Mouse (Mus musculus): ENCODE results near the gene Akt3. TPM values are rescaled to one million over a fixed set of nuclear protein-coding genes. Genes with fewer than 3 reads are reported as not detected.

Gene Akt3
- total and polyA plus RNA-seq, 2 experiments from 2014 or later = 18.6 to 143 TPM

- H3K9me3 ChIP-seq (ENCODE audit: low read length) = no peaks in the 10 kb centered on the region
- no peak overlapping the region for H3K9ac ChIP-seq
- no peak overlapping the region for H3K4me3 ChIP-seq (ENCODE audit: low read depth, low read length)
- H3K4me2 ChIP-seq (ENCODE audit: low read depth) = no peak overlapping the region
- 83% methylated on average over 2 of the region's 2 CpGs for WGBS
- no peaks in the 10 kb centered on the region for H3K4me1 ChIP-seq (ENCODE audit: insufficient read depth)
- DNase-seq = no peak
- TF ChIP-seq CTCF (IDR thresholded peaks at IDR 0.05; ENCODE audit: low read depth) = no peak
- H3K36me3 ChIP-seq (ENCODE audit: insufficient read depth) = peaks cover 21% of the 10 kb centered on the region
- H3K27me3 ChIP-seq (ENCODE audit: insufficient read depth, low read length) = no peaks in the 10 kb centered on the region
- no peak for ATAC-seq
- no peak overlapping the region for H3K27ac ChIP-seq (ENCODE audit: low read depth, low read length)
These were observed 229.0 kb downstream of the Akt3 start for GRCm38 (mm10) chr1:177029032-177029431.

GRCm38 (mm10) chr1:177027706-177028105 is 230.3 kb downstream of the Akt3 start:
- Histone ChIP-seq H3K36me3 (ENCODE audit: insufficient read depth) (peaks cover 29% of the 10 kb centered on the region), H3K27me3 (ENCODE audit: insufficient read depth, low read length) (no peaks in the 10 kb centered on the region), H3K9ac (no peak overlapping the region), H3K4me1 (ENCODE audit: insufficient read depth) (no peaks in the 10 kb centered on the region), H3K27ac (ENCODE audit: low read depth, low read length) (no peak overlapping the region), H3K4me2 (ENCODE audit: low read depth) (no peak overlapping the region), H3K4me3 (ENCODE audit: low read depth, low read length) (no peak overlapping the region), H3K9me3 (ENCODE audit: low read length) (no peaks in the 10 kb centered on the region)
- DNase-seq (no peak), ATAC-seq (no peak)
- WGBS = 72% methylated on average over 3 of the region's 3 CpGs
- no peak for TF ChIP-seq CTCF (IDR thresholded peaks at IDR 0.05; ENCODE audit: low read depth)

DNA sequence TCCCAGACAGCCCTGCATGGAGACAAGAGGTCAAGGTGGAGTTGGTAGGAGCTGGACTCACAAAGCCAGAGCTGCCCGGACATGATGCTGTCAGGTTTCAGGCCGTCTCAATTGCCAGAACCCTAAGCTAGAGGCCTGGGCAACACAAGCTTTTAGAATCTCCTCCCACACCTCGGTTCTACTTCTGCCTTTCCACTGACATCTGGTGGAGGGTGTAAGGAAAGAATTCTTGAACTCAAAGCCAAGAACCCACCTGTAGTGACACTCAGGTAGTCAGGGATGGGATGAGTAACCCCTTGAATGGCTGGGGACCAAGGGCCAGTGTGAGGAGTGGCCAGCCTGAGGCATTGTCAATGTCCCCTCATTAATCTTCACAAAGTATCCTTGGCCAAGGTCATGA is 235.3 kb downstream of the Akt3 start:
- Histone ChIP-seq H3K4me2 (ENCODE audit: low read depth) (no peak overlapping the region), H3K27me3 (ENCODE audit: insufficient read depth, low read length) (no peaks in the 10 kb centered on the region), H3K9ac (no peak overlapping the region), H3K27ac (ENCODE audit: low read depth, low read length) (no peak overlapping the region), H3K4me1 (ENCODE audit: insufficient read depth) (no peaks in the 10 kb centered on the region), H3K4me3 (ENCODE audit: low read depth, low read length) (no peak overlapping the region), H3K9me3 (ENCODE audit: low read length) (no peaks in the 10 kb centered on the region), H3K36me3 (ENCODE audit: insufficient read depth) (peaks cover 28% of the 10 kb centered on the region)
- 79% methylated on average over 3 of the region's 3 CpGs for WGBS
- DNase-seq (no peak), ATAC-seq (no peak)
- TF ChIP-seq CTCF (IDR thresholded peaks at IDR 0.05; ENCODE audit: low read depth) = peak; percentile 22; the same call in 1 of the 2 replicates

- Histone ChIP-seq H3K27ac (ENCODE audit: low read depth, low read length) (no peak overlapping the region), H3K4me1 (ENCODE audit: insufficient read depth) (peaks cover 3% of the 10 kb centered on the region), H3K27me3 (ENCODE audit: insufficient read depth, low read length) (no peaks in the 10 kb centered on the region), H3K36me3 (ENCODE audit: insufficient read depth) (peaks cover 24% of the 10 kb centered on the region), H3K4me3 (ENCODE audit: low read depth, low read length) (no peak overlapping the region), H3K4me2 (ENCODE audit: low read depth) (no peak overlapping the region), H3K9ac (no peak overlapping the region), H3K9me3 (ENCODE audit: low read length) (no peaks in the 10 kb centered on the region)
- no peak for ATAC-seq
- WGBS = 97% methylated on average over 5 of the region's 5 CpGs
- no peak for DNase-seq
- TF ChIP-seq CTCF (IDR thresholded peaks at IDR 0.05; ENCODE audit: low read depth) = no peak
These were observed 238.3 kb downstream of the Akt3 start for GRCm38 (mm10) chr1:177019668-177020067.

DNA sequence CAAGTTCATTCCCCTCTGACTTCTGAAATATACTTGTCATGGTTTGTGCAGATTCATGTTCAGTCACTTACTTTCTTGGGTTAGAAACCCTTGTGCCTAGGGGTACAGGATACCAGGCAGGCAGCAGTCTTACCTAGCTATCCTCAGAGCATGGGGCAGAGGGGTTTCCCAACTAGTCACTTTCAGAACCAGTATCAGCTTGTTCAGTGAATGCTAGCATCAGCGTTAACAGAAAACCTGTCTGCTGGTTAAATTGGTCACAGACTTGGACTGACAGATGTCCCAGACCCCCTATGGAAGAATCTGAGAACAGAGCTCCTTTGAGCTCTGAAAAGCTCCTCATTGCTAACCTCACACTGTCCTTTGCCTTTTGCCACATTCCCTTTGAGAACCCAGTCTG is 239.3 kb downstream of the Akt3 start:
- DNase-seq (no peak), ATAC-seq (no peak)
- H3K4me3 ChIP-seq (ENCODE audit: low read depth, low read length) = no peak overlapping the region
- no peaks in the 10 kb centered on the region for H3K9me3 ChIP-seq (ENCODE audit: low read length)
- H3K4me2 ChIP-seq (ENCODE audit: low read depth) = no peak overlapping the region
- no peak overlapping the region for H3K9ac ChIP-seq
- no peak for TF ChIP-seq CTCF (IDR thresholded peaks at IDR 0.05; ENCODE audit: low read depth)
- peaks cover 15% of the 10 kb centered on the region for H3K36me3 ChIP-seq (ENCODE audit: insufficient read depth)
- WGBS = 88% methylated on average over 1 of the region's 1 CpGs
- no peaks in the 10 kb centered on the region for H3K27me3 ChIP-seq (ENCODE audit: insufficient read depth, low read length)
- H3K27ac ChIP-seq (ENCODE audit: low read depth, low read length) = no peak overlapping the region
- H3K4me1 ChIP-seq (ENCODE audit: insufficient read depth) = peaks cover 6% of the 10 kb centered on the region

GRCm38 (mm10) chr1:177016729-177017128 is 241.3 kb downstream of the Akt3 start:
- peak overlapping the region; percentile 62 for H3K27ac ChIP-seq (ENCODE audit: low read depth, low read length)
- whole genome bisulfite sequencing = 81% methylated on average over 2 of the region's 2 CpGs
- H3K9ac ChIP-seq = no peak overlapping the region; the same call in 1 of the 2 replicates

GRCm38 (mm10) chr1:177015917-177016316 is 242.1 kb downstream of the Akt3 start:
- H3K27ac ChIP-seq (ENCODE audit: low read depth, low read length) = no peak overlapping the region
- H3K36me3 ChIP-seq (ENCODE audit: insufficient read depth) = peaks cover 6% of the 10 kb centered on the region; the same call in 1 of the 2 replicates
- H3K4me1 ChIP-seq (ENCODE audit: insufficient read depth) = peaks cover 6% of the 10 kb centered on the region
- WGBS = 31% methylated on average over 3 of the region's 3 CpGs
- H3K27me3 ChIP-seq (ENCODE audit: insufficient read depth, low read length) = no peaks in the 10 kb centered on the region
- DNase-seq = no peak
- TF ChIP-seq CTCF (IDR thresholded peaks at IDR 0.05; ENCODE audit: low read depth) = no peak
- no peaks in the 10 kb centered on the region for H3K9me3 ChIP-seq (ENCODE audit: low read length)
- peak; percentile 21 for ATAC-seq
- no peak overlapping the region for H3K9ac ChIP-seq
- H3K4me3 ChIP-seq (ENCODE audit: low read depth, low read length) = no peak overlapping the region
- H3K4me2 ChIP-seq (ENCODE audit: low read depth) = no peak overlapping the region

More at GRCm38 (mm10) chr1:177016729-177017128, 241.3 kb downstream of the Akt3 start:
- Histone ChIP-seq H3K27me3 (ENCODE audit: insufficient read depth, low read length) (no peaks in the 10 kb centered on the region), H3K9me3 (ENCODE audit: low read length) (no peaks in the 10 kb centered on the region), H3K36me3 (ENCODE audit: insufficient read depth) (peaks cover 6% of the 10 kb centered on the region; the same call in 1 of the 2 replicates), H3K4me2 (ENCODE audit: low read depth) (no peak overlapping the region), H3K4me3 (ENCODE audit: low read depth, low read length) (no peak overlapping the region), H3K4me1 (ENCODE audit: insufficient read depth) (peaks cover 6% of the 10 kb centered on the region)
- TF ChIP-seq CTCF (IDR thresholded peaks at IDR 0.05; ENCODE audit: low read depth) = no peak
- DNase-seq = no peak
- ATAC-seq = no peak

Data from forebrain, postnatal 0 days (tissue).